Mouse (Mus musculus): ENCODE measurements around the gene Isl2. TPM values are rescaled to one million over a fixed set of nuclear protein-coding genes. Genes with fewer than 3 reads are reported as not detected.

Isl2 gene
- polyA plus RNA-seq, 1 experiment from 2014 or later, result 20.0 TPM

GRCm38 (mm10) chr9:55554986-55555385 is 16.5 kb downstream of the Isl2 start:
- no peak overlapping the region for H3K4me2 ChIP-seq (replicated peaks)
- no peaks in the 10 kb centered on the region for H3K4me1 ChIP-seq
- H3K9ac ChIP-seq, result no peak overlapping the region
- 84% methylated on average over 1 of the region's 1 CpGs for WGBS
- peaks cover 14% of the 10 kb centered on the region for H3K27me3 ChIP-seq
- no peak overlapping the region for H3K4me3 ChIP-seq
- H3K36me3 ChIP-seq, result no peaks in the 10 kb centered on the region
- no peak for ATAC-seq (ENCODE audit: low FRiP score)
- no peaks in the 10 kb centered on the region for H3K9me3 ChIP-seq (replicated peaks)
- H3K27ac ChIP-seq, result no peak overlapping the region

GRCm38 (mm10) chr9:55560960-55561359 is 22.5 kb downstream of the Isl2 start:
- 75% methylated on average over 1 of the region's 1 CpGs for WGBS
- ATAC-seq (ENCODE audit: low FRiP score), result no peak
- H3K36me3 ChIP-seq, result no peaks in the 10 kb centered on the region
- H3K9ac ChIP-seq, result no peak overlapping the region
- H3K4me2 ChIP-seq (replicated peaks), result no peak overlapping the region
- H3K9me3 ChIP-seq (replicated peaks), result no peaks in the 10 kb centered on the region
- no peaks in the 10 kb centered on the region for H3K4me1 ChIP-seq
- H3K27me3 ChIP-seq, result no peaks in the 10 kb centered on the region
- H3K4me3 ChIP-seq, result no peak overlapping the region
- H3K27ac ChIP-seq, result no peak overlapping the region

- Histone ChIP-seq H3K9me3 (replicated peaks) (no peaks in the 10 kb centered on the region), H3K9ac (no peak overlapping the region), H3K27ac (no peak overlapping the region), H3K36me3 (no peaks in the 10 kb centered on the region), H3K27me3 (no peaks in the 10 kb centered on the region), H3K4me2 (replicated peaks) (no peak overlapping the region), H3K4me3 (no peak overlapping the region), H3K4me1 (no peaks in the 10 kb centered on the region)
- ATAC-seq (ENCODE audit: low FRiP score), result no peak
- 78% methylated on average over 5 of the region's 5 CpGs for WGBS
These were observed 30.1 kb downstream of the Isl2 start for GRCm38 (mm10) chr9:55568466-55569159.

- WGBS, result 83% methylated on average over 1 of the region's 1 CpGs
- Histone ChIP-seq H3K9ac (no peak overlapping the region), H3K4me3 (no peak overlapping the region), H3K27ac (no peak overlapping the region), H3K4me2 (replicated peaks) (no peak overlapping the region), H3K36me3 (no peaks in the 10 kb centered on the region), H3K4me1 (no peaks in the 10 kb centered on the region), H3K27me3 (no peaks in the 10 kb centered on the region), H3K9me3 (replicated peaks) (no peaks in the 10 kb centered on the region)
- ATAC-seq (ENCODE audit: low FRiP score), result no peak
These were observed 32.6 kb downstream of the Isl2 start for GRCm38 (mm10) chr9:55571071-55571470.

GRCm38 (mm10) chr9:55576571-55576970 is 38.1 kb downstream of the Isl2 start:
- Histone ChIP-seq H3K9me3 (replicated peaks) (no peaks in the 10 kb centered on the region), H3K4me1 (peaks cover 3% of the 10 kb centered on the region), H3K4me3 (no peak overlapping the region), H3K27ac (no peak overlapping the region), H3K36me3 (no peaks in the 10 kb centered on the region), H3K4me2 (replicated peaks) (no peak overlapping the region), H3K9ac (no peak overlapping the region), H3K27me3 (no peaks in the 10 kb centered on the region)
- WGBS, result 72% methylated on average over 1 of the region's 1 CpGs
- no peak for ATAC-seq (ENCODE audit: low FRiP score)

- WGBS, result 16% methylated on average over 3 of the region's 3 CpGs
- ATAC-seq (ENCODE audit: low FRiP score), result no peak
- Histone ChIP-seq H3K27ac (no peak overlapping the region), H3K4me1 (peaks cover 4% of the 10 kb centered on the region), H3K4me3 (no peak overlapping the region), H3K27me3 (no peaks in the 10 kb centered on the region), H3K9ac (no peak overlapping the region), H3K4me2 (replicated peaks) (no peak overlapping the region), H3K36me3 (no peaks in the 10 kb centered on the region), H3K9me3 (replicated peaks) (no peaks in the 10 kb centered on the region)
These were observed 42.9 kb downstream of the Isl2 start for GRCm38 (mm10) chr9:55581414-55581813.

GRCm38 (mm10) chr9:55586141-55586540 is 47.7 kb downstream of the Isl2 start:
- H3K27me3 ChIP-seq, result no peaks in the 10 kb centered on the region
- H3K27ac ChIP-seq, result no peak overlapping the region
- 91% methylated on average over 6 of the region's 6 CpGs for WGBS
- H3K4me2 ChIP-seq (replicated peaks), result no peak overlapping the region
- no peak for ATAC-seq (ENCODE audit: low FRiP score)
- peaks cover 4% of the 10 kb centered on the region for H3K4me1 ChIP-seq
- H3K36me3 ChIP-seq, result no peaks in the 10 kb centered on the region
- H3K9ac ChIP-seq, result no peak overlapping the region
- H3K9me3 ChIP-seq (replicated peaks), result no peaks in the 10 kb centered on the region
- H3K4me3 ChIP-seq, result no peak overlapping the region

Other genes with a start within 250 kb of the Isl2 start
- 1.4 and 1.9 TPM in 2 replicates for gene Nrg4, start 211.8 kb upstream of the Isl2 start, polyA plus RNA-seq (2016; fragmentation: Nextera tagmentation; extraction: Ambion mirVana)
- gene Tmem266, start 211.8 kb upstream of the Isl2 start, polyA plus RNA-seq (2016; fragmentation: Nextera tagmentation; extraction: Ambion mirVana), result 1.3 and 1.6 TPM in 2 replicates
- gene Etfa, start 26.4 kb upstream of the Isl2 start, polyA plus RNA-seq (2016; fragmentation: Nextera tagmentation; extraction: Ambion mirVana), result 118 and 123 TPM in 2 replicates

Measured in hindbrain, embryonic 12.5 days (tissue).